Comparison of ENCODE assay signal across 13 mouse cellular contexts in genomic region chr2:92377320-92377719, GRCm38 (mm10). TPM values are rescaled to one million over a fixed set of nuclear protein-coding genes. Genes with fewer than 3 reads are reported as not detected.
"Had no signal": no experiment of that assay in that cellular context is flagged by ENCODE, and none has a peak within 500 bp of the region (broad histone marks: within the 10 kb centered on the region; RNA-seq: fewer than 3 reads in every experiment).

No protein-coding gene starts in this region.

- H3K4me2 ChIP-seq: limb, embryonic 15.5 days; lung, embryonic 14.5 days had no signal

- DNase-seq: kidney, adult 9 months; kidney, postnatal 14 days; kidney, postnatal 4 days; left cerebral cortex, postnatal 4 days; liver, postnatal 0 days; lung, embryonic 14.5 days; midbrain, embryonic 14.5 days; thymus, postnatal 36 days had no signal

- H3K9me3 ChIP-seq: limb, embryonic 12.5 days; limb, embryonic 15.5 days had no signal

- H3K27ac ChIP-seq: limb, embryonic 12.5 days; limb, embryonic 15.5 days; liver, embryonic 14.5 days; macrophage had no signal

- H3K9ac ChIP-seq: limb, embryonic 12.5 days; limb, embryonic 15.5 days; liver, embryonic 14.5 days; lung, embryonic 14.5 days had no signal

- ATAC-seq: liver, postnatal 0 days; lung, postnatal 0 days had no signal

- H3K27me3 ChIP-seq: limb, embryonic 15.5 days had no signal

- H3K4me3 ChIP-seq: limb, embryonic 12.5 days; limb, embryonic 15.5 days had no signal

RNA-seq across cellular contexts. Expression of gene Large2, which starts 2.7 kb away (rescaled TPM):
- polyA plus RNA-seq: macrophage had no signal
